Mouse (Mus musculus) G1E (cell line): ENCODE results near the gene Nxnl2.

Source experiments
- CTCF ChIP-seq: IDR thresholded peaks from 2 replicates; pipeline ENCODE4 v1.5.1; 2012; ENCODE audit warnings: low read depth, low read length, inconsistent platforms, mixed read lengths
- GATA2 ChIP-seq: IDR thresholded peaks from 2 replicates; pipeline ENCODE4 v1.6.1; 2012; ENCODE audit warnings: low read depth, low read length, inconsistent platforms, borderline replicate concordance
- POLR2AphosphoS5 ChIP-seq: IDR thresholded peaks from 2 replicates; pipeline ENCODE4 v1.6.1; 2012; ENCODE audit warnings: low read depth, low read length, inconsistent platforms; ENCODE audit not compliant: insufficient replicate concordance
- TAL1 ChIP-seq: conservative IDR thresholded peaks from 2 replicates; pipeline ENCODE4 v1.6.1; 2012; ENCODE audit warnings: low read depth, low read length, inconsistent platforms, mixed read lengths

GRCm38 (mm10) chr13:51178932-51179331 is 8.1 kb downstream of the Nxnl2 start:
- TF ChIP-seq CTCF: no peak
- no peak for TF ChIP-seq POLR2AphosphoS5
- TF ChIP-seq GATA2: no peak
- TF ChIP-seq TAL1: no peak
